Mouse (Mus musculus): Measurements from ENCODE around the gene Bcas3. TPM values are rescaled to one million over a fixed set of nuclear protein-coding genes. Genes with fewer than 3 reads are reported as not detected.

Gene Bcas3
- polyA plus RNA-seq, 1 experiment = 35.1 TPM

DNA sequence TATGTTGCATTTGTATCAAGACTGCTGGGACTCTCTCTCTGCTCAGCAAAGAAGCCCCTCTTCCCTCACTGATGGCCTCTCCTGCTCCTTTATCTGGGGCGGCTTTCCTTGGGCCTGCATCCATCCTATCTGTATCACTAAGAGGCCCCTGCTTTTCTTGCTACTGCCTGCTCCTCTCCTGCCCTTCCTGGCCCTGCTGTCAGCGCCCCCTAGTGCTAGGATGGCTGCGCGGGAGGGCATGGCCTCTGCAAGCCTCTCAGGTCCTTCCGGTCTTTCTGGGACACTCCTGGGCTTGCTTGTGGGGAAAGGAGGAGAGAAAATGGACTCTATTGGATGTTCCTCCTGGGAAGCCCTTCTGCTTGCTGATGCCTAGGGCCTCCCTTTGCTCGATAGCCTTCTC, 470.2 kb downstream of the Bcas3 start:
- Histone ChIP-seq H3K27ac (ENCODE audit: insufficient read depth, low read depth, low read length) (no peak overlapping the region), H3K4me1 (ENCODE audit: control insufficient read depth, insufficient read depth, low read length) (no peaks in the 10 kb centered on the region), H3K4me3 (ENCODE audit: insufficient read depth, low read length) (no peak overlapping the region)
- TF ChIP-seq CTCF (IDR thresholded peaks at IDR 0.05; ENCODE audit: low read depth, low read length) (peak; percentile 70), POLR2A (IDR thresholded peaks at IDR 0.05; ENCODE audit: borderline replicate concordance, low read depth, low read length) (no peak)

GRCm38 (mm10) chr11:85823794-85824193, 470.8 kb downstream of the Bcas3 start:
- no peaks in the 10 kb centered on the region for H3K4me1 ChIP-seq (ENCODE audit: control insufficient read depth, insufficient read depth, low read length)
- H3K4me3 ChIP-seq (ENCODE audit: insufficient read depth, low read length) = no peak overlapping the region
- H3K27ac ChIP-seq (ENCODE audit: insufficient read depth, low read depth, low read length) = no peak overlapping the region
- TF ChIP-seq POLR2A (IDR thresholded peaks at IDR 0.05; ENCODE audit: borderline replicate concordance, low read depth, low read length) = no peak
- TF ChIP-seq CTCF (IDR thresholded peaks at IDR 0.05; ENCODE audit: low read depth, low read length) = no peak

GRCm38 (mm10) chr11:85825031-85825430, 472.1 kb downstream of the Bcas3 start:
- H3K27ac ChIP-seq (ENCODE audit: insufficient read depth, low read depth, low read length) = no peak overlapping the region
- TF ChIP-seq CTCF (IDR thresholded peaks at IDR 0.05; ENCODE audit: low read depth, low read length) (no peak), POLR2A (IDR thresholded peaks at IDR 0.05; ENCODE audit: borderline replicate concordance, low read depth, low read length) (no peak)
- H3K4me1 ChIP-seq (ENCODE audit: control insufficient read depth, insufficient read depth, low read length) = no peaks in the 10 kb centered on the region
- H3K4me3 ChIP-seq (ENCODE audit: insufficient read depth, low read length) = no peak overlapping the region

- no peak overlapping the region for H3K27ac ChIP-seq (ENCODE audit: insufficient read depth, low read depth, low read length)
- H3K4me1 ChIP-seq (ENCODE audit: control insufficient read depth, insufficient read depth, low read length) = no peaks in the 10 kb centered on the region
- TF ChIP-seq CTCF (IDR thresholded peaks at IDR 0.05; ENCODE audit: low read depth, low read length) (no peak), POLR2A (IDR thresholded peaks at IDR 0.05; ENCODE audit: borderline replicate concordance, low read depth, low read length) (no peak)
- H3K4me3 ChIP-seq (ENCODE audit: insufficient read depth, low read length) = no peak overlapping the region
Measured at GRCm38 (mm10) chr11:85825823-85826222, 472.9 kb downstream of the Bcas3 start.

GRCm38 (mm10) chr11:85827342-85827741, 474.4 kb downstream of the Bcas3 start:
- H3K4me3 ChIP-seq (ENCODE audit: insufficient read depth, low read length) = no peak overlapping the region
- TF ChIP-seq POLR2A (IDR thresholded peaks at IDR 0.05; ENCODE audit: borderline replicate concordance, low read depth, low read length) (no peak), CTCF (IDR thresholded peaks at IDR 0.05; ENCODE audit: low read depth, low read length) (no peak)
- H3K4me1 ChIP-seq (ENCODE audit: control insufficient read depth, insufficient read depth, low read length) = no peaks in the 10 kb centered on the region
- H3K27ac ChIP-seq (ENCODE audit: insufficient read depth, low read depth, low read length) = no peak overlapping the region

GRCm38 (mm10) chr11:85828691-85829519, 475.9 kb downstream of the Bcas3 start:
- no peak overlapping the region for H3K27ac ChIP-seq (ENCODE audit: insufficient read depth, low read depth, low read length)
- TF ChIP-seq CTCF (IDR thresholded peaks at IDR 0.05; ENCODE audit: low read depth, low read length) = no peak
- no peak for TF ChIP-seq POLR2A (IDR thresholded peaks at IDR 0.05; ENCODE audit: borderline replicate concordance, low read depth, low read length)
- H3K4me3 ChIP-seq (ENCODE audit: insufficient read depth, low read length) = no peak overlapping the region
- H3K4me1 ChIP-seq (ENCODE audit: control insufficient read depth, insufficient read depth, low read length) = no peaks in the 10 kb centered on the region

DNA sequence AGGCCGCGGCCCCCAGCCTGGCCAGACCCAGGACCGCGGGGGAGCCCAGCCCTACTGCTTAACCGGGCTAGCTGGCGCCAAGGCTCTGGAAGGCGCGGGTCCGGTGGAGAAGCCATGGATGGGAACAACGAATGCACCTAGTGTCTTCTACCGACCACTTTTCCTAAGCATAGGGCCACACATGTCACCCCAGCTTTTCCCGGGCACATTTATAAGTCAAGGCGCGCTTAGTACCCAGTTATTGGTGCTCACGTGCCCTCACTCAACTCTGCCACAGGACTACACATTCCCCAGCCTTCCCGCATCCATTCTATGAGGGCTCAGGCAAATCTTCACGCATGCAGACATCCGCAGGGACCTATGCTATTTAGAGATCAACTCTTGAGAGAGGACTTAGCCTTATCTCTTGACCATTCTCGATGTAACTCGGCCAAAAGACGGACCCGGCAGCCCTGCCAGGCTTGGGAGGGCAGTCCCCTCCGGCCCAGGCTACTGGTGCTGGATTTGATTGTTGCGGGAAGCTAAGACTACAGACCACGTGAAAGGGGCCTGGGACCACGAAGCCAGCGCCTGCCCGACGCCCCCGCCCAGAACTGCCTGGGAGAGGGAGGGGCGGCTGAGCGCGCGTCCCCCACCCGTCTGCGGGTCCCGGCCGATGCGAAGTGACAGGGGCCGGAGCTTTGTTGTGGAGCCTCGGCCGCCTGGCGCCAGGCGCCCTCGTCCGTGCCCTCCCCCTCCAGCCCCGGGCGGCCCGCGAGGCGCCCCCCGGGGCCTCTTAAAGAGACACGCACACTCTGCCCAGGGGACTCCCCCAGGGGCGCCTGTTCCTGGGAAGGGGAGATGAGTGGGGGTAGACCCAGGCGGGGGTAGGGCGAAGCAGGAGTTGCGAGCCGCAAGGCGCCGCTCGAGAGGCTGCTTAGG, 476.8 kb downstream of the Bcas3 start:
- Histone ChIP-seq H3K4me1 (ENCODE audit: control insufficient read depth, insufficient read depth, low read length) (no peaks in the 10 kb centered on the region), H3K4me3 (ENCODE audit: insufficient read depth, low read length) (no peak overlapping the region), H3K27ac (ENCODE audit: insufficient read depth, low read depth, low read length) (no peak overlapping the region)
- TF ChIP-seq CTCF (IDR thresholded peaks at IDR 0.05; ENCODE audit: low read depth, low read length) (no peak), POLR2A (IDR thresholded peaks at IDR 0.05; ENCODE audit: borderline replicate concordance, low read depth, low read length) (no peak)

- Histone ChIP-seq H3K27ac (ENCODE audit: insufficient read depth, low read depth, low read length) (no peak overlapping the region), H3K4me1 (ENCODE audit: control insufficient read depth, insufficient read depth, low read length) (no peaks in the 10 kb centered on the region), H3K4me3 (ENCODE audit: insufficient read depth, low read length) (no peak overlapping the region)
- TF ChIP-seq CTCF (IDR thresholded peaks at IDR 0.05; ENCODE audit: low read depth, low read length) (no peak), POLR2A (IDR thresholded peaks at IDR 0.05; ENCODE audit: borderline replicate concordance, low read depth, low read length) (no peak)
Measured at GRCm38 (mm10) chr11:85830901-85831341, 478.0 kb downstream of the Bcas3 start.

- Histone ChIP-seq H3K27ac (ENCODE audit: insufficient read depth, low read depth, low read length) (no peak overlapping the region), H3K4me3 (ENCODE audit: insufficient read depth, low read length) (0 out of 2 replicates have a peak overlapping the region, but pooled peaks have one; percentile 16), H3K4me1 (ENCODE audit: control insufficient read depth, insufficient read depth, low read length) (no peaks in the 10 kb centered on the region)
- no peak for TF ChIP-seq POLR2A (IDR thresholded peaks at IDR 0.05; ENCODE audit: borderline replicate concordance, low read depth, low read length)
Measured at GRCm38 (mm10) chr11:85831656-85832230, 478.8 kb downstream of the Bcas3 start.
